Mouse (Mus musculus): ENCODE results near the gene Gm21119. TPM values are rescaled to one million over a fixed set of nuclear protein-coding genes. Genes with fewer than 3 reads are reported as not detected.
"Not testable (repeated sequence)": the region's sequence is repeated elsewhere in the genome, so short reads cannot be mapped to it uniquely, and the experiment has no call there.

Gm21119 gene
- 0.59 and 0.72 TPM in 2 replicates for polyA plus RNA-seq (2015; fragmentation: Nextera tagmentation; extraction: Ambion mirVana)

DNA sequence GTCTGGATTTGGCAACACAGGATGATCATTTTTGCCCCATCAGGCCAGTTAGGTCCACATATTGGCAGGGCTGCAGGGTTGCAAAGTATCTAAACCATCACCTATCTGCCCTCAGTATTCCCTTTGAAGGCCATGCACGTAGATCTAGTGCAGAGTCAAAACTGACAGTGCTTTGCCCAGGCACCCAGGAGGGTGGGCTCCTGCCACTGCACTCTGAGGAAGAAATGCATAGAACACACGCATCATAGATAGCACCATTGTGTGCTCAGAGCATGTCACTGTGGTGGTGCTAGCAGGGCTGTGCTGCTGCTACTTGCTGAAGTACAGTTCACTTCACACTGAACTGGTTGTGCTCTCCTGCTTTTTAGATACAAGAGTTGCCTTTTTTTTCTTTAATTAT, at the start of gene Gm21119:
TSS of gene Gm21119 (plus strand) at position 301 of the 400 bp plus-strand sequence.
- H3K4me1 ChIP-seq (replicated peaks); ATAC-seq; H3K9ac ChIP-seq; H3K36me3 ChIP-seq; H3K27ac ChIP-seq; H3K4me3 ChIP-seq (replicated peaks); H3K9me3 ChIP-seq; H3K4me2 ChIP-seq (replicated peaks); H3K27me3 ChIP-seq (replicated peaks): not testable (repeated sequence)
- WGBS: no CpG with 5 or more reads among the region's 2 CpGs

DNA sequence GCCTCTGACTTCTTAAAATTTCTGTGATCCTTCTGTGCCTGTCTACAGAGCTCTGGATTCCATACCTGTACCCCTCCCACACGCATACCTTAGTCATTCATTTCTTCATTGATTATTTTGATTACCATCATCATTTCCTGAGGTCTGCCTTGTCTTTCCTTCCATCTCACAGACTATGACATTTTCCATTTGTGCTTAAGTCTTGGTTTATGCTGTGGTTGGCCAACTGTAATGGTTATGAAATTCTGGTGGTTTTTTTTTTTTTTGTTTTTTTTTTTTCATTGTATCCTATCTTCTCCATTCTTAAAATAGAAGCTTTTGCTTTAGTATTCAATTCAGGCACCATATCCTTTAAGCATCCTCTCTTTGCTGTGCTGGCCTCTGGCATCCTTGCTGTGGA, 48.0 kb upstream of the Gm21119 start:
- H3K4me1 ChIP-seq (replicated peaks); ATAC-seq; H3K27ac ChIP-seq; H3K4me3 ChIP-seq (replicated peaks); H3K4me2 ChIP-seq (replicated peaks); H3K27me3 ChIP-seq (replicated peaks); H3K9ac ChIP-seq; H3K36me3 ChIP-seq; H3K9me3 ChIP-seq: not testable (repeated sequence)
- WGBS: 67% methylated on average over 1 of the region's 1 CpGs

DNA sequence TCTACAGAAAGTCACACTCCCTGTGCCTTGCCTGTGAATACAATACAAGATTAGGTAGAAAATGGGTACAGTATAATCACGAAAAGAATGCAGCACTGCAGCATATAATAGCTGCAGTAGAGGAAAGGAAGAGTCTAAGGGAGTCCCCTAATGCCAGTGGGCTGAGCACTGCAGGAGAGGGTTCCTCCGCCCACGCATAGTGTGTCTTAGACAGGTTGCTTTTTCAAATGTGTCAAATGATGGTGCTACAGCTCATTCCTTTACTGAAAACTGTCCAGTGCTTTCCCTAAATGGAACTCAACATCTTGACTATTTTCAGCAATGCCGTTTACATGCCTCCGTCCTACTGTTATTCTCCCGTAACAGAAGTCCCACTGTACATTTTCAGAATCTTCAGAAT, 33.6 kb upstream of the Gm21119 start:
- H3K27ac ChIP-seq; H3K36me3 ChIP-seq; H3K4me2 ChIP-seq (replicated peaks); ATAC-seq; H3K27me3 ChIP-seq (replicated peaks); H3K4me1 ChIP-seq (replicated peaks); H3K9ac ChIP-seq; H3K4me3 ChIP-seq (replicated peaks); H3K9me3 ChIP-seq: not testable (repeated sequence)
- 96% methylated on average over 5 of the region's 6 CpGs for WGBS

DNA sequence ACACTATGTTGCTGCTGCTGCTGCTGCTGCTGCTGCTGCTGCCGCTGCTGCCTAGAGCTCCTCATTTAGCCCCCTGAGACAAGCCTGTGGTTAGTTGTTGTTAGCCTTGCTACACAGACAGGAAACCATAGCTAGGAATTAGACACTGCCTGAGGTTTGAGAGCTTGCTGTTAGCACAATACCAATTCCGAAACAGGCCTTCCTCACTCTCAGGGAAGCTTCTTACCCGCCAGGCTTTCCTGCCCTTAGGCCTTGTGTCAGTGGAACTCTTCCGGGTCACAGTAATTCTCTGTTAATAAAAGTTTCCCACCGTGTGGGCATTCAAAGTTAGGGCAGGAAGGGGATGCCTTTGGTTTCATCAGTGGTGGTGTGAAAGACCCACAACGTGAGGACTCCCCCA, 31.9 kb upstream of the Gm21119 start:
- WGBS: 77% methylated on average over 4 of the region's 6 CpGs
- H3K27me3 ChIP-seq (replicated peaks); H3K9ac ChIP-seq; H3K9me3 ChIP-seq; H3K27ac ChIP-seq; H3K36me3 ChIP-seq; H3K4me3 ChIP-seq (replicated peaks); H3K4me2 ChIP-seq (replicated peaks); ATAC-seq; H3K4me1 ChIP-seq (replicated peaks): not testable (repeated sequence)

DNA sequence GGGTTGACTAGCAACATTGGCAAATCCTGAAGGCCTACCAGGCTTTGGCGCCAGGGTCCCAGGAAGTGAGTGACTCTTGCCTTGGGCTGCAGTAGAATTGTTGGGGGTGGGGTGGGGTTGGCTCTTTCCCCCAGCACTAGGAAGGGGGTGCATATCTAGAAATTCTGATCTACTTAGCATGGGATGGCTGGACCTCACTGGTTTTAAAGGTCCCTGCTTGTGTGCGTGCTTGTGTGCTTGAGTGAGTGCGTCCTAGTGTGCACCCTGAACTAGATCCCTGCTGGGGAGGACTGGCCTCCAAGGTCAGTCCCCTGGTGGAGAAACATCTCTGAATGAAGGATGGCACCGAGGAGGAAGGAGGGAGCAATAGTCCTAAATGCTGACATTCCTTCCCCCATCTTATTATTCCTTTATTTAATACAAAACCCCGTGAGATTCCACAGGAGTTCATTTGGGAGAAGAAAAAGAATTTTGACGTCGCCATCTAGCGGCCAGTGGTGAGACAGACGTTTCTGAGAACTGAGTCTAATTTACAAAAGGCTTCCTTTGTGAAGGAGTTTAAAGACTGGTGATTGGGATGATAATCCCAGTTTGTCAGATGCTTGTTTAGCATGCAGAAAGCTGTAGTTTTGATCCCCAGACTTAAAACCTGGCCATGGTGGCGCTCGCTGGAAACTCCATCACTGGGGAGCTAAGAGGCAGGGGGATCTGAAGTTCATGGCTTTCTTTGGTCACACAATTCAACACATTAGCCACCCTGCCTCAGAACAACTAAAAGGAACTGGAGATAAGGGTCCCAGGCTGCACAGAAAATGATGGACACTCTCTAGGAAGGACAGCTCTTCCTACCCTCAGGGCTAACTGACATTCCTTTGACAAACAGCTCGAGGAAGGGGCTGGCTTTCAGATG, 26.2 kb upstream of the Gm21119 start:
- WGBS: 24% methylated on average over 10 of the region's 12 CpGs
- H3K4me2 ChIP-seq (replicated peaks); H3K27ac ChIP-seq; H3K9ac ChIP-seq; H3K4me1 ChIP-seq (replicated peaks); H3K4me3 ChIP-seq (replicated peaks); H3K9me3 ChIP-seq; H3K27me3 ChIP-seq (replicated peaks); H3K36me3 ChIP-seq: not testable (repeated sequence)
- ATAC-seq: peak; percentile 86

DNA sequence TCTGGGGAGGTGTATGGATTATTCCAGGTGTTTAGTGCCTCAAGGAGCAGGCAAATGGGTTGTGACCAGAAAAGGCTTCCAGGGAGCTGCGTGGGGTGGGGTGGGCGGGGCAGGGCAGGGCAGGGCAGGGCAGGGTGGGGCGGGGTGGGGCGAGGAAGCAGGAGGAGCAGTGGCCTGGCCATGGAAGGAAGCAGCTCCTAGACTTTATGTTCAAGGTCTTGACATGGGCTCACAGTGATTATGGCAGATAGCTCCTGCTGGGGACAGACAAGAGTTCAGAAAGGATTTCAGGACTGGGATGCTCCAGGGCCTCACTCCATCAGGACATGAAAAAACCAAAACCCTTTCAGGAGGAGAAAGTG, 25.6 kb upstream of the Gm21119 start:
- H3K27ac ChIP-seq; H3K9me3 ChIP-seq; H3K4me2 ChIP-seq (replicated peaks); H3K36me3 ChIP-seq; H3K4me1 ChIP-seq (replicated peaks); H3K27me3 ChIP-seq (replicated peaks); H3K4me3 ChIP-seq (replicated peaks); H3K9ac ChIP-seq: not testable (repeated sequence)
- 96% methylated on average over 2 of the region's 4 CpGs for WGBS
- ATAC-seq: peak; percentile 90

DNA sequence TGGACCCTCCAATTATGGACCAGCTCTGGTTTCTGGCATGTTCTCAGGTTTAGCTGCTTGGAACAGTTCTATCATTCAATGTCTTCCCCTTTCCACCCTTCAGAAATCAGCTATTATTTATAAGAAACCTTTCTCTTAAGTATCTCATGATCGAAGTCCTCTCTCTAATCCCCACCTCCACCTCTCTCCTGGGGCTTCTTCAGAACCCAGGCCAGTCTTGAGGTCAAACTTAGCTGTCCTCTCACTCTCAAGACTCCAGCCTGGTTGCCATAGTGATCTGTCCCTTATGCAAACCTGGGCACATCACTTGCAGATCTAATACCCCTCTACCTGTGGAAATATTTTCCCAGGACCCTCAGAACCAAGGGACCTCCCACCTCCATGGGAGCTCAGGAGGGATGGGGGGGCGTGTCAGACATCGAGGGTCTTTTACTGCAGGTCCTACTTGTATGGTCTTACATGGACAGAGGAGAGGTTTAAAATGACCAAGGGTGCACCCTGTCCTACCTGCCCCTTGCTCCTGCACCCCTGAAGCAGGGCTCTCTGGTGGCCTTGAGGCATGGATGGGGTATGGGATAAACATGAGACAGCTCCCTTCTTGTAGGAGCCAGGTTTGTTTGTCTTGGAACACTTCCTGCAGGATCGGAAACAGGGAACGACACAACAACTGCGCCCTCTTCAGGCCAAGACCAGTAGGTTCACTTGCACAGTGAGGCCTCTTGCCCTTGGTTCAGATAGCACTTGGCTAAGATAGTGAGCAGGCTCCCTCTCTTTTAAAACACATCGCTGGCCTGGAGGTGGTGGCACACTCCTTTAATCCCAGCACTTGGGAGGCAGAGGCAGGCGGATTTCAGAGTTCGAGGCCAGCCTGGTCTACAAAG, 24.4 kb upstream of the Gm21119 start:
- not testable (repeated sequence) for H3K4me2 ChIP-seq (replicated peaks); H3K27ac ChIP-seq; H3K27me3 ChIP-seq (replicated peaks); H3K4me3 ChIP-seq (replicated peaks); ATAC-seq; H3K4me1 ChIP-seq (replicated peaks); H3K9ac ChIP-seq; H3K36me3 ChIP-seq; H3K9me3 ChIP-seq
- WGBS: 66% methylated on average over 4 of the region's 9 CpGs

DNA sequence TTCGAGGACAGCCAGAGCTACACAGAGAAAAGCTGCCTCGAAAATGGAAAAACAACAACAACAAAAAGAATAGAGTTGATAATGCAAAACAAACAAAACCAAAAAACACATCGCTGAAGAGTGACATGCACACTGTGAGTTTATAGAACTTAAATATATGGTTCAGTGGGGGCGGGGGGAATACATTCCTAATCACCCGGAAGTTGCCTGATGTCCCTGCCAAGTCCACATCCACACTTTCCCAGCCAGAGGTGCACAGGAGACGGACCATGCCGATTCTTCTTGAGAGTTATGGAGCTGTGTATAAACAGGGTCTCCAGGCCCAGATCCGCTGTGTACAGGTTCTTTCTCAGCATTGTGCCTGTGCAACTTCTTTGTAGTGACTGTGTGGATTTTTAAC, 23.7 kb upstream of the Gm21119 start:
- not testable (repeated sequence) for H3K4me1 ChIP-seq (replicated peaks); H3K27me3 ChIP-seq (replicated peaks); H3K4me3 ChIP-seq (replicated peaks); H3K36me3 ChIP-seq; H3K27ac ChIP-seq; H3K4me2 ChIP-seq (replicated peaks); H3K9me3 ChIP-seq; H3K9ac ChIP-seq; ATAC-seq
- 61% methylated on average over 5 of the region's 8 CpGs for WGBS

DNA sequence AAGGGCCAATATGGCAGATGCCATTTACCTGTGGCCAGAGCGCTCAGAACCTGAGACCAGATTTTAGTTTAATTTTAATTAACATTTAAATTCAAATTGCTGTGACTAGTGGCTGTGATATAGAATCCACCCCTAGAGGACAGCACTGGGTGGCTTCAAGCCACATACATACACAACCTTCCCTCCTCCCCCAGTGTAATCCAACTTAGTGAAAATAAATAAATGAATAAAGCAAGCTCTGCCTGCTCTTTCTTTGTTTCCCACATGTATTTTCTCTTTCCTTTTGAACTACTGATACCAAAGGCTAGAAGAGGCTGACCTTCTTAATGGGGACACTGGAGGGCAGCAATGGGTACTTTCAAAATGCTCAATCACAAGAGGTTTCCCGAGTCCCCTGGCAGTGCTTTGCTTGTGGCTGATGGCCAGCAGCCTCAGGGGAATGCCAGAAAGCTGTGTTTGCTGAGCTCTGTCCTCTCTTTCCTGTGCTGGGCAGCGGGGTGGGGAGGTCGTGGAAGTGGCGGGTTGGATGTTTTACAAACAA, 21.9 kb upstream of the Gm21119 start:
- H3K27me3 ChIP-seq (replicated peaks); H3K27ac ChIP-seq; H3K36me3 ChIP-seq; H3K4me1 ChIP-seq (replicated peaks); H3K4me2 ChIP-seq (replicated peaks); H3K9ac ChIP-seq; ATAC-seq; H3K4me3 ChIP-seq (replicated peaks); H3K9me3 ChIP-seq: not testable (repeated sequence)
- WGBS: 38% methylated on average over 1 of the region's 5 CpGs

DNA sequence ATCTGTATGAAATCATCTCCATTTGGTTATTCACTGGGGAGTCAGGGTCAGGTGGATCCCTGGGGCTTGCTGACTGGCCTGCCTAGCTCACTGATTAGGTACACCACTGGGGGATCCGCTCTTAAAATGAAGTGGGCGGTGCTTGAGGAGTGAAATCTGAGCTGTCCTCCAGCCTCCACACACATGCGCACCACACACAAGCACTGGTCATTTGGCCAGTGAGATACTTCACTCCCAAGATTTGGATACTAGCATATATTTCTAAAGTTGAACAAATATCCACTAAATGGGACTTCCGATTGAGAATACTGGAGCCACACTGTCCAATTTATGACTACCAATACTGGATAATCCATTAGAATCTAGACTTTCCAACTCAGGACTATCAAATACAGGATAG, 20.9 kb upstream of the Gm21119 start:
- H3K9ac ChIP-seq; ATAC-seq; H3K4me1 ChIP-seq (replicated peaks); H3K36me3 ChIP-seq; H3K27ac ChIP-seq; H3K27me3 ChIP-seq (replicated peaks); H3K4me3 ChIP-seq (replicated peaks); H3K4me2 ChIP-seq (replicated peaks); H3K9me3 ChIP-seq: not testable (repeated sequence)
- no CpG with 5 or more reads among the region's 4 CpGs for WGBS

DNA sequence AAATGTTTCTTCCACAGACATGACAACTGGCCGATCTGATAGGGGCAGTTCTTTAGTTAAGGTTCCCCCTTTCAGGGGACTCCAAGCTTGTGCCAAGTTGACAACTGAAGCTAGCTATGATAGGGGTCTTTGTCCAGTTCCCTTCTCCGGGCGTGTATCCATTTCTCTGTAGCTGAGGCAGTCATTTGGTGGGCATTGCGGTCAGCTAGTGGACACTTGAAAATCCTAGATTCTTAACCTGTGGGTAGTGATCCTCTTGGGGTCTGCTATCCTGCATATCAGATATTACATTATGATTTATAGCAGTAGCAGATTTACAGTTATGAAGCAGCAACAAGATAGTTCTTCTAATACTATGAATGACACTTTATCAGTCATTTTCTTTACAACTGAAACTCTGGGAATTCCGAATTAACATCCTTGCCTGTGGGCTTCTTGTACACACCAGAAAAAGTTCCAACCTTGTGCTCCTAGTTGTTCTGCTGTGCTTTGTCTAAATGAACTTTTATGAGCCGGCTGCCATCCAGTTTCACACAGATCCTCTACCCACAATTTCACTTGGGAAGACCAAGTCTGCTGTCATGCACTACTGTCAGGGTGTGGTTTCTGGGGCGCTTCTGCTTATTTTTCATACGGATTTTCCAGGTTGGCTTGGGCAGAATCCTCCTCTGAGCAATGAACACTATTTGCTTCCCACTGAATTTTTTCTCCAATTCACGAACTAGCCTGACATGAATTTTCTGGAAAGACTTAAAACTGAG, 18.5 kb upstream of the Gm21119 start:
- H3K36me3 ChIP-seq; ATAC-seq; H3K4me1 ChIP-seq (replicated peaks); H3K4me2 ChIP-seq (replicated peaks); H3K9me3 ChIP-seq; H3K4me3 ChIP-seq (replicated peaks); H3K27ac ChIP-seq; H3K27me3 ChIP-seq (replicated peaks); H3K9ac ChIP-seq: not testable (repeated sequence)
- 92% methylated on average over 6 of the region's 9 CpGs for WGBS

All from intestine, embryonic 15.5 days (tissue).